Mouse (Mus musculus) gonadal fat pad, adult 2 months (tissue): ENCODE measurements around the gene Xkr8. TPM values are rescaled to one million over a fixed set of nuclear protein-coding genes. Genes with fewer than 3 reads are reported as not detected.
"Not testable (repeated sequence)": the region's sequence is repeated elsewhere in the genome, so short reads cannot be mapped to it uniquely, and the experiment has no call there.

ENCODE experiments used
- DNase-seq: peaks from one replicate; pipeline ENCODE4 v3.0.0-alpha.2; 2012; ENCODE audit warnings: low read depth
- polyA plus RNA-seq: library from polyadenylated mRNA; depleted of rRNA; stranded (reverse); fragments of >200 nt; gene quantifications from 2 replicates; pipeline ENCODE4 v1.2.3, GENCODE M21; 2012; rRNA removed

Gene Xkr8
- polyA plus RNA-seq, 1 experiment: 11.5 TPM

DNA sequence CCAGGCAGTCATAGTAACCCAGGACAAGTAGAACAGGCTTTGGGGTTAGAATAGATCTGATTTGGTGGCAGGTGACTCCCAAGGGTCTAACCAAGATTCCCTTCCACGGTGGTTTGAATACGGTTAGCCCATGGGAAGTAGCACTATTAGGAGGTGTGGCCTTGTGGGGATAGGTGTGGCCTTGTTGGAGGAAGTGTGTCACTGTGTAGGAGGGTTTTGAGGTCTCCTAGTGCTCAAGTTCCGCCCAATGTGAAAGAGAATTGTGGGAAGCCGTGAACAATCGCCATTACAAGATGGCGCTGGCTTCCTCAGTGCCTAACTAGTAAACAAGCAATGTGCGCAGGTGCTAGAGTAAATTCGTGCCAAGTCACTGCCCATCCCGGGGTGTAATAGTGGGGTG is 4.8 kb upstream of the Xkr8 start:
- not testable (repeated sequence) for DNase-seq

DNA sequence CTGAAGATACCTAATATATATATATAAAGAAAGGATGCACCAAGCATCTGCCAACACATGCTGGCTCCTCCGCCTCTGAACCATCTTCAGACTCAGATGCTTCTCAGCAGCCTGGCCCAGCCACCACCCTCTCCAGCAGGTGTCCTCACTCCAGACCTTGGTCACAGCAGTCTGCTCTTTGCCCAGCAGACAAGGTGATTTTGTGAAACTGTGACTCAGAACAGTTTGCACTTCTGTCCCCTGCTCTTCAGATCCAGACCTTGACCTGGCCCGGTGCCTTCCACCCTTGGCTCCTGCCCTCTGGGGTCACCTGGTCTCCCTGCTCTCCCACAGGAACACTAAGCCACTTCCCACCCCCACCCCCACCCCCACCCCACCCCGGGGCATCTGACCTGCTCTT is 3.5 kb upstream of the Xkr8 start:
- no peak for DNase-seq

DNA sequence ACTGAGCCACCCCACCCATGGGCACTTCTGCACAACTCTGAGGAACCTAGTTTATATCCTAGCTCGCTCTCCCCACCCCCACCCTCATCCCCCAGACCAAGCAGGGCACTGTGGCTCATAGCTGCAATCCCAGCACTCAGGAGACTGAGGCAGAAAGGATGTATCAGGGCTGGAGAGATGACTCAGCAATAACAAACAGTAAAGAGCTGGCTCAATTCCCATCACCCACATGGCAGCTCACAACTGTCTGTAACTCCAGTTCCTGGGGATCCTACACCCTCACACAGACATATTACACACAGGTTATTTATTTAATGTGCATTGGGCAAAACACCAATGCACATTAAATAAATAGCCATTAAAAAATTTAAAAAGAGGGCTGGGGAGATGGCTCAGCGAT is 3.0 kb upstream of the Xkr8 start:
- DNase-seq: no peak

DNA sequence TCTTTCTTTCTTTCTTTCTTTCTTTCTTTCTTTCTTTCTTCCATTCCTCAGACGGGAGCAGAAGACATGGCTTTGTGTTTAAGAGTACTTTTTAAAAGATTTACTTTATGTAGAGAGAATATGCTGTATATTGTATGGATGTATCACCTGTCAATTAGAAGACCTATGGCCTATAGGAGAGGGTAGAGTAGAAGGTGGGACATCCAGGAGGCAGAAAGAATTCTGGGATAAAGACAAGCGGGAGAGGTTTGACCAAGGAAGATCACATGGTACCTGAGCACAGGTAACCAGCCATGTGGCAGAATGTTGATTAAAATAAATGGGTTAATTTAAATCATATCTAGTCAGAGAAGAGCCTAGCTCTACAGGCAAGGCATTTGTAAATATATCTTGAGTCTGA is 2.4 kb upstream of the Xkr8 start:
- no peak for DNase-seq

DNA sequence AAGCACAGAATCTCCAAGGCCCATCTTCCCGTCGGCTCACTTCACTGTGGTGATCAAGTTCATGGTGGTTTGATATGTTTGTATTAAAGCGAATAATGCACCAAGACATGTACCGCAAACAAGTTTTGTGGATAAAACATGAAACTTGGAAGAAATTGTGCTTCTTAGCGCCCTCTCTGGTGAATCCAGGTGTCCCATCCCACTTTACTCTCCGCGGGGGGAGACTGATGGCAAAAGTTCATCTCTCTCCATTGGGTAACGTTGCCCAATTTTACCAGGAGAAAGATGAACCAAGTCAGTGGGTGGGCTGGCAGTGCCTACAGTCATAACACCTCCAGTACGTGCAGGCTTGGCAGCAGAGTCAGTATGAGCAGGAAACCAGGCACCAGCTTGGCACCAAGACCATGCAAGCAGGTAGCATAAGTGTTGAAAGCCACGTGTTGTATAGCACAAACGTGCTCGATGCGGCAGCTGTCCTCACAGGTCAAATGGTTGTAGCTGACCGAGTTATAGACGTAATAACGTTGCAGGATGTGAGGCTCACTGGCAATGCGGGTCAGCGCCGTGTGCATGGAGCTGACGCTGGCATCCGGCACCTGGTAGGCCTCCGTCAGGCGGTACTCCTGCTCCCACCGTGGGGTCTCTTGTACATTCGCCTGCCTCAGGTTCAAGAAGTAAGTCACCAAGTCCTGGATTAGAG is 875 bp upstream of the Xkr8 start:
- DNase-seq: no peak

DNA sequence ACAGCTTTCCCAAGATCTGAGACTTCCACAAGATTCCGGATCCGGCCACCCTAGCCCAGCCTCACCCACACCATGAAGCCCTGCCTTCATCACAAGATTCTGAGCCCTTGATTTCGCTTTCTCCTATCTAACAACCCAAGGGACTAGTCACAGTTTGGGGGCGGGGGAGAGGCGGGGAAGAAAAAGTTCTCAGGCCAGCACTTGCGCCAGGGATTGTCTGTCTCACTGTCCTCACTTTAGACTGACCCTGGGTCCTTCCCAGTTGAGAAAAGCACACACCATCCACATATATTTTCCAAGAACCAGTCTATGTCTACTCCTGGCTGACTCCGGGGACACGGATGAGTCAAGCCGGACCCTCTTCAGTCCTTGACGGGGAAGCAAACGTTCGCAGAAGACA is 730 bp downstream of the Xkr8 start:
- DNase-seq: no peak

DNA sequence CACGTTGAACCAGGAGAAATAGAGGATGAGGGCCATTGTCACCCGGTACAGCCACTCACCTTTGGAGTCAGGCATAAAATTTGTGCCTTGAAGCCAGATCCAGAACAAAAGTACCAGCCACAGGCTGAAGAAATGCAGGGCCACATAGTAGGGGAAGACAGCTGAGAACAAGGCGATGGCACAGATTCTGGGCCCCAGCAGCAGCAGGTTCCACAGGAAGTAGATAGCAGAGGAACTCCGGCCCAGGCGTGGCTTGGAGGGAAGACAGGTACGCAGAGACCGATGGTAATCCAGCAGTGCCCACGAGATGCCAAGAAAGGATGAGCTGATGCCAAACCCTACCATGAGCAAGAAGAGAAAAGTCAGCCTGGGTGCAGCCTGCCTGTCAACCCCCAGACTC is 4.1 kb downstream of the Xkr8 start:
- no peak for DNase-seq

DNA sequence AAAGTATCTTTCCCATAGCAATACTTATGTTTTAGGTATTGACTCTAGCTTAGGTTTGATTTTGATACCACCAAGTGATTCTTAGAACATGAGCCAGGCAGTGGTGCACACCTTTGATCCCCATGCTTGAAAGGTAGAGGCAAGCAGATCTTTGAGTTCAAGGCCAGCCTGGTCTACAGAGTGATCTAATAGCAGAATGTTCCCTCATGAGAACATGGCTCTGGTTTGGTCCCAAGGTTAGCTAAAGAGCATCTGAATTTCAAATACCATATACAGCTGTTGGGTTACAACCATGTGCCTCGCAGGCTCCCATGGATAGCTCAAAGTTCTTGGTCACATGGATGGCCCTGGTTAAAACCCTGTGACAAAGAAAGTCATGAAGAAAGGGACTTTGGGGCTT is 14.1 kb downstream of the Xkr8 start:
- no peak for DNase-seq

DNA sequence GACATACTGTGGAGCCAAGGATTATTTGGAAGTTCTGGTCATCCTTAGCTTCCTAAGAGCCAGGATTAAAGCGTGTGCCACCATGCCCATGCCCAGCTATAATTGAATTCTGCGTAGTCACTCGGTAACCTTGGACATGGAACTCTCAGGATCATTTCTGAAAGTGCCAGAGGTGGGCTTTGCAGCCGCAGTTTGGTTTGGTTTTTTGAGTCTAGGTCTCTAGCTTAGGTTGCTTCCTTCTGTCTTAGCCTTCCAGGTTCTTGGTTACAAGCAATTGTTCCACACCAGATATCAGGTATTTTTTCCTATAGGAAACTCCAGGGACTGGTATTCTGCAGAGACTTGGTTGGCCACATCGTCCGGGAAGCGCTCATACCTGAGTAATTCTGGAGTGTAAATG is 19.2 kb downstream of the Xkr8 start:
- no peak for DNase-seq

DNA sequence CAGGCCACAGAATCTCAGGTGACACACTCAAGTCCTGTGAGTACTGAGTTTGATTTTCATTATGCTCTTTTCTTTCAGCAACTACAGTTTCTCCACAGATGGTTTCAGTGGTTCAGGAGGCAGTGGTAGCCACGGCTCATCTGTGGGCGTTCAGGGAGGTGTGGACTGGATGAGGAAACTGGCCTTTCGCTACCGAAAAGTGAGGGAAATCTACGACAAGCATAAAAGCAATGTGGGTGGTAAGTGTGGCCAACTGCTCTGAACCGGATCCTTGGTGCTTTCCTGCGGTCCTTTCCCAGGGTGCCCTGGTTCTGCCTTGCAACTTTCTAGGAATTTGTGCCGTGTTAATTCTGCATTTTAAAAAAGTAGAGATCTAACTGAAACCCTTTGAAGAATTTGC is 25.5 kb downstream of the Xkr8 start:
- no peak for DNase-seq

DNA sequence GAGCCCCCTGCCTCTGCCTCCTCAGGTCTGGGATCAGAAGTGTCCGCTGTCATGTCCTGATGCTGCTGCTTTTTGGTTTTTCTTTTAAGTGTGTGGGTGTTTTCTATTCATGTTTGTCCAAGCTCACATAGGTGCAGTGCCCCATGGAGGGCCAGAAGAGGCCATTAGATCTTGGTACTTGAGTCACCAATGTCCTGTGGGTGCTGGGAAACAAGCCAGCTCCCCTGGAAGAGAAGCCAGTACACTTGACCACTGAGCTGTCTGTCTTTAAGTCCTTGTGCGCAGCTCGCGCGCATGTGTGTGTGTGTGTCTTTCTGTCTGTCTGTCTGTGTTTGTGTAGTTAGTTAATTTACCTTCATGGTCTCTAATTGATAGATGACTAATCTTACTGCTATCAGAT is 30.3 kb downstream of the Xkr8 start:
- DNase-seq: no peak

DNA sequence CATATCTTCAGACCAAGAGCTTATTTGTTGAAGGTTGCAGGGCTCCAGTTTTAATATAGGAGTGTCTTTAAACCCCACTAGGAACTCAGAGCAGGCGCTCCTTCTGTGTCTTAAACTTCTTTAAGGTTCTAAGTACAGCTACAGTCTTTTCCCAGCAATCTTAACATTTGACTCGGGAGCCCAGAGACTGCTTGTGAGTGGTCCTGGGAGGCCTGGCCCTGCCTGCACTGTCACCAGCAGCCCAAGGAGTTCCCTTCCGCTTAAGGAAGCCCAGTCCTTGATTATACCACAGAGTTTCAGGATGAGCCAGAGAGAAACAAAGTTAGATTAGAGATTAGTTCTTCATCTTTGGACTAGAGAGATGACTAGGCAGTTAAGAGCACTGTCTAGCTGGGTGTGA is 39.0 kb downstream of the Xkr8 start:
- no peak for DNase-seq

DNA sequence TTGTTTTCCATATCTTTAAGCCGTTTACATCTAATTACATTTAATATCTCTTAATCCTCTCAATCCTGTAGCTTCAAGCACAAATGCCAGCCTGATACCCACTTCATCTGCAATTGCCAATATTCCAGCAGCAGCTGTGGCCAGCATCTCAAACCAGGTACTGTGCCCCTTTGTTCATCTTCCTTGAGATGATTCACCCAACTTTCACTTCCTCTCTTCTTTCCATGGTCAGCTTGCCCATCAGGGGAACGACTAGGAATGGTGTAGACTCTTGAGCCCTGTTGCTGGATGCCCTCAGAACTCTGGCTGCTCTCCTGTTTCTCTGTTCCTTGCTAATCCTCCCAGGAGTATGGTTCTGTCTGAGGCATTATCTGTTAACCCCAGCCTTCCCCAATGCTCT is 42.7 kb downstream of the Xkr8 start:
- DNase-seq: no peak

DNA sequence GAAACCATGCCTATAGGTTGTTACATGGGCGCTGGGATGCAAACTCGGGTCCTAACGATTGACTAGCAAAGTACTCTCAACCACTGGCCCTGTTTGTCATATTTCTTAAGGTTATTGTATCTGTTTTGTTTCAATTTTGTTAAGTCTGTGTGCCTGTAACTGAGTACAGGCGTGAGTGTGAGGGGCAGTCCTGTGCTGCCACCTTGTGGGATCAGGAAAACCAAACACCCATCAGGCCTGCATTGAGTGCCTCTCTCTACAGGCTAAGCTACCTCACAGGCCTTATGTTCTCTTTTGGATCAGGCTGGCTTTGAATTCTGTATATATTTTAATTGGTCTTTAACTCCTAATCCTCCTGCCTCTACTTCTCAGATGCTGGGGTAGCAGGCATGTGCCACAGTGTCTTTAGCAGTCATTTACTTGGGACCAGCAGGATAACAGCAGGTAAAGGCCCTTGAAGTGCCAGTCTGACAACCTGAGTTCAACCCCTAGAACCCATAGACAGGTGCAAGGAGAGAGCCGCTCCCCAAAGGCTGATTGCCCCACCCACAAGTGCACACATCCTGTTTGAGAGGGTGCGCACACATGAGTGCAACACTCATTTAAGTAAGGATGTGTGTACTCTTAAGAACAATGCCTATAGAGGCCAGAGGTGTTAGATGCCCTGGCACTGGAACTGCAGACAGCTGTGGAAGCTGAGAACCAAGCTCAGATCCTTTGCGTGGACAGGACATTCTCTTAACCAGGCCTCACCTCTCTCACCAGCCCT is 55.4 kb downstream of the Xkr8 start:
- DNase-seq: no peak

Other genes starting within 250 kb of the Xkr8 start
- gene Sesn2, start 222.0 kb downstream of the Xkr8 start, polyA plus RNA-seq: 25.6 and 26.3 TPM in 2 replicates
- gene Atpif1, start 198.9 kb downstream of the Xkr8 start, polyA plus RNA-seq: 100 and 148 TPM in 2 replicates
- 30.5 and 33.1 TPM in 2 replicates for gene Dnajc8, start 197.0 kb downstream of the Xkr8 start, polyA plus RNA-seq
- gene Ptafr, start 168.5 kb downstream of the Xkr8 start, polyA plus RNA-seq: 9.8 and 12.7 TPM in 2 replicates
- gene Eya3, start 93.6 kb downstream of the Xkr8 start, polyA plus RNA-seq: 19.5 and 20.4 TPM in 2 replicates
- 18.4 and 20.3 TPM in 2 replicates for gene Smpdl3b, start 24.7 kb upstream of the Xkr8 start, polyA plus RNA-seq
- gene Rpa2, start 35.8 kb upstream of the Xkr8 start, polyA plus RNA-seq: 20.9 and 21.6 TPM in 2 replicates
- gene Themis2, start 63.8 kb upstream of the Xkr8 start, polyA plus RNA-seq: 7.2 and 7.8 TPM in 2 replicates
- gene Ppp1r8, start 110.6 kb upstream of the Xkr8 start, polyA plus RNA-seq: 29.4 and 29.7 TPM in 2 replicates
- 33.4 and 37.6 TPM in 2 replicates for gene Stx12, start 152.0 kb upstream of the Xkr8 start, polyA plus RNA-seq
- gene Fam76a, start 190.0 kb upstream of the Xkr8 start, polyA plus RNA-seq: 14.7 TPM in 2 replicates
- 3.2 and 3.3 TPM in 2 replicates for gene Fgr, start 241.5 kb upstream of the Xkr8 start, polyA plus RNA-seq